Mouse (Mus musculus): ENCODE data around the gene Rnf152.
A peak's percentile ranks its signal among the peaks of the same experiment; 100 is the strongest.

Gene Rnf152

GRCm38 (mm10) chr1:105356291-105357011 is at the start of gene Rnf152:
Rnf152 (minus strand) TSS chr1:105356710.
- DNase-seq (ENCODE audit: low read depth, low spot score): peak; percentile 86

GRCm38 (mm10) chr1:105402853-105403252 is 46.3 kb upstream of the Rnf152 start:
- no peak for DNase-seq (ENCODE audit: low read depth, low spot score)

- DNase-seq (ENCODE audit: low read depth, low spot score): no peak
Observed at GRCm38 (mm10) chr1:105384141-105384937, 27.8 kb upstream of the Rnf152 start.

GRCm38 (mm10) chr1:105377546-105377945 is 21.0 kb upstream of the Rnf152 start:
- DNase-seq (ENCODE audit: low read depth, low spot score): peak; percentile 79

- peak; percentile 65 for DNase-seq (ENCODE audit: low read depth, low spot score)
Observed at GRCm38 (mm10) chr1:105374618-105375017, 18.1 kb upstream of the Rnf152 start.

- no peak for DNase-seq (ENCODE audit: low read depth, low spot score)
Observed at GRCm38 (mm10) chr1:105362701-105363100, 6.2 kb upstream of the Rnf152 start.

GRCm38 (mm10) chr1:105358896-105359295 is 2.4 kb upstream of the Rnf152 start:
- DNase-seq (ENCODE audit: low read depth, low spot score): peak; percentile 62

GRCm38 (mm10) chr1:105355910-105356290 is 610 bp downstream of the Rnf152 start:
- DNase-seq (ENCODE audit: low read depth, low spot score): peak; percentile 59

GRCm38 (mm10) chr1:105354901-105355891 is 1.3 kb downstream of the Rnf152 start:
- peak; percentile 77 for DNase-seq (ENCODE audit: low read depth, low spot score)

- peak; percentile 42 for DNase-seq (ENCODE audit: low read depth, low spot score)
Observed at GRCm38 (mm10) chr1:105351806-105352205, 4.7 kb downstream of the Rnf152 start.

- DNase-seq (ENCODE audit: low read depth, low spot score): peak; percentile 36
Observed at GRCm38 (mm10) chr1:105342305-105342704, 14.2 kb downstream of the Rnf152 start.

GRCm38 (mm10) chr1:105340943-105341342 is 15.6 kb downstream of the Rnf152 start:
- DNase-seq (ENCODE audit: low read depth, low spot score): peak; percentile 79

GRCm38 (mm10) chr1:105337397-105337796 is 19.1 kb downstream of the Rnf152 start:
- DNase-seq (ENCODE audit: low read depth, low spot score): no peak

- no peak for DNase-seq (ENCODE audit: low read depth, low spot score)
Observed at GRCm38 (mm10) chr1:105336096-105336495, 20.4 kb downstream of the Rnf152 start.

- DNase-seq (ENCODE audit: low read depth, low spot score): no peak
Observed at GRCm38 (mm10) chr1:105332087-105332731, 24.3 kb downstream of the Rnf152 start.

GRCm38 (mm10) chr1:105331605-105332004 is 24.9 kb downstream of the Rnf152 start:
- DNase-seq (ENCODE audit: low read depth, low spot score): no peak

GRCm38 (mm10) chr1:105330581-105331320 is 25.8 kb downstream of the Rnf152 start:
- DNase-seq (ENCODE audit: low read depth, low spot score): peak; percentile 61

- no peak for DNase-seq (ENCODE audit: low read depth, low spot score)
Observed at GRCm38 (mm10) chr1:105327789-105328188, 28.7 kb downstream of the Rnf152 start.

GRCm38 (mm10) chr1:105324636-105325035 is 31.9 kb downstream of the Rnf152 start:
- no peak for DNase-seq (ENCODE audit: low read depth, low spot score)

Data from brain, adult 2 months (tissue).